Comparison of ENCODE assay signal across 8 mouse cellular contexts in genomic region chr1:181143950-181144836, GRCm38 (mm10). TPM values are rescaled to one million over a fixed set of nuclear protein-coding genes. Genes with fewer than 3 reads are reported as not detected.
DNase-seq lines count a peak whose midpoint lies in the region; ATAC-seq and TF ChIP-seq lines count a peak whose summit lies in the region.

Gene Nvl (minus strand): TSS chr1:181144204.
Gene Cnih4 (plus strand): TSS chr1:181144693.

- intact Hi-C loops in heart, postnatal 10 days (cut with DNase I): no loop called here

- peak within 1 kb of the TSS; percentile 74 for H3K4me2 ChIP-seq in forebrain, embryonic 13.5 days
- H3K4me2 ChIP-seq in liver, postnatal 0 days (ENCODE audit: low read depth, low read length): peak within 1 kb of the TSS; percentile 75
- peak within 1 kb of the TSS; percentile 73 for H3K4me2 ChIP-seq in neural tube, embryonic 14.5 days (ENCODE audit: low read depth, low read length)

- TF ChIP-seq POLR2A in ES-Bruce4 (IDR thresholded peaks at IDR 0.05; ENCODE audit: insufficient read depth, low read length): peak; percentile 21

- H3K9me3 ChIP-seq in ES-Bruce4 (replicated peaks; ENCODE audit: control insufficient read depth, insufficient read depth, low read length, poor library complexity, severe bottlenecking): no peaks in the 10 kb centered on the region
- H3K9me3 ChIP-seq in forebrain, embryonic 13.5 days (replicated peaks): no peaks in the 10 kb centered on the region
- H3K9me3 ChIP-seq in liver, postnatal 0 days (ENCODE audit: low read length): no peaks in the 10 kb centered on the region
- H3K9me3 ChIP-seq in neural tube, embryonic 14.5 days (ENCODE audit: control insufficient read depth, low read length): no peaks in the 10 kb centered on the region

- peak; percentile 97 for ATAC-seq in cerebellum, adult (ENCODE audit: insufficient number of reproducible peaks, low FRiP score, low TSS enrichment)
- ATAC-seq in forebrain, embryonic 13.5 days: peak; percentile 100
- ATAC-seq in liver, postnatal 0 days: peak; percentile 97
- peak; percentile 100 for ATAC-seq in neural tube, embryonic 14.5 days (ENCODE audit: low read depth)

- DNase-seq in heart, postnatal 10 days: peak; percentile 96
- DNase-seq in large intestine, adult 2 months (ENCODE audit: low read depth, low spot score): peak; percentile 76
- DNase-seq in liver, postnatal 0 days: peak; percentile 95
- peak; percentile 95 for DNase-seq in testis, postnatal 10 days (ENCODE audit: low spot score)

- H3K9ac ChIP-seq in ES-Bruce4 (ENCODE audit: low read depth, poor library complexity, severe bottlenecking): peak within 1 kb of the TSS; percentile 82
- H3K9ac ChIP-seq in forebrain, embryonic 13.5 days: peak within 1 kb of the TSS; percentile 69
- peak within 1 kb of the TSS; percentile 73 for H3K9ac ChIP-seq in liver, postnatal 0 days (replicated peaks)
- peak within 1 kb of the TSS; percentile 53 for H3K9ac ChIP-seq in neural tube, embryonic 14.5 days (replicated peaks; ENCODE audit: low read depth, low read length)

- no peaks in the 10 kb centered on the region for H3K27me3 ChIP-seq in ES-Bruce4 (ENCODE audit: control insufficient read depth, insufficient read depth, low read length, poor library complexity, severe bottlenecking)
- H3K27me3 ChIP-seq in forebrain, embryonic 13.5 days: no peaks in the 10 kb centered on the region
- H3K27me3 ChIP-seq in liver, postnatal 0 days (ENCODE audit: insufficient read depth, low read length): no peaks in the 10 kb centered on the region
- no peaks in the 10 kb centered on the region for H3K27me3 ChIP-seq in neural tube, embryonic 14.5 days (ENCODE audit: control insufficient read depth, insufficient read depth, low read length)

- H3K36me3 ChIP-seq in ES-Bruce4 (ENCODE audit: control insufficient read depth, insufficient read depth, low read length, poor library complexity, severe bottlenecking): peaks cover 19% of the 10 kb centered on the region
- H3K36me3 ChIP-seq in forebrain, embryonic 13.5 days (ENCODE audit: poor library complexity, severe bottlenecking): peaks cover 25% of the 10 kb centered on the region
- H3K36me3 ChIP-seq in liver, postnatal 0 days (replicated peaks; ENCODE audit: insufficient read depth, low read length): peaks cover 7% of the 10 kb centered on the region; the same call in 1 of the 2 replicates
- peaks cover 10% of the 10 kb centered on the region for H3K36me3 ChIP-seq in neural tube, embryonic 14.5 days (ENCODE audit: control insufficient read depth, insufficient read depth, low read length)

- no peak for TF ChIP-seq CTCF in ES-Bruce4 (IDR thresholded peaks at IDR 0.05; ENCODE audit: low read depth, low read length)
- 0 out of 2 replicates have a peak, but pooled peaks have one; percentile 4 for TF ChIP-seq CTCF in liver, postnatal 0 days (IDR thresholded peaks at IDR 0.05; ENCODE audit: low read depth)

- peak within 1 kb of the TSS; percentile 88 for H3K27ac ChIP-seq in ES-Bruce4 (ENCODE audit: insufficient read depth, low read length)
- H3K27ac ChIP-seq in forebrain, embryonic 13.5 days: peak within 1 kb of the TSS; percentile 76
- H3K27ac ChIP-seq in liver, postnatal 0 days (ENCODE audit: low read depth): peak within 1 kb of the TSS; percentile 90
- peak within 1 kb of the TSS; percentile 62 for H3K27ac ChIP-seq in neural tube, embryonic 14.5 days (ENCODE audit: low read depth, low read length)

- peak; percentile 67; the same call in 1 of the 2 replicates for TF ChIP-seq EP300 in ES-Bruce4 (IDR thresholded peaks at IDR 0.05; ENCODE audit: insufficient read depth, low read depth, low read length)
- 0 out of 2 replicates have a peak, but pooled peaks have one; percentile 58 for TF ChIP-seq EP300 in liver, postnatal 0 days (IDR thresholded peaks at IDR 0.05; ENCODE audit: low read depth)

- H3K4me3 ChIP-seq in ES-Bruce4 (ENCODE audit: low read depth, low read length): peak within 1 kb of the TSS; percentile 94
- peak within 1 kb of the TSS; percentile 62 for H3K4me3 ChIP-seq in forebrain, embryonic 13.5 days
- peak within 1 kb of the TSS; percentile 71 for H3K4me3 ChIP-seq in liver, postnatal 0 days (ENCODE audit: low read depth, low read length)
- peak within 1 kb of the TSS; percentile 92 for H3K4me3 ChIP-seq in neural tube, embryonic 14.5 days (ENCODE audit: low read depth, low read length)

- H3K4me1 ChIP-seq in ES-Bruce4 (ENCODE audit: control insufficient read depth, insufficient read depth, low read length): no peaks in the 10 kb centered on the region
- peaks cover 38% of the 10 kb centered on the region for H3K4me1 ChIP-seq in forebrain, embryonic 13.5 days
- H3K4me1 ChIP-seq in liver, postnatal 0 days (ENCODE audit: insufficient read depth): peaks cover 22% of the 10 kb centered on the region
- peaks cover 12% of the 10 kb centered on the region for H3K4me1 ChIP-seq in neural tube, embryonic 14.5 days (ENCODE audit: control insufficient read depth, insufficient read depth, low read length)

- under 1% methylated on average over 52 of the region's 52 CpGs for WGBS in forebrain, embryonic 13.5 days
- WGBS in large intestine, adult 2 months: 1% methylated on average over 52 of the region's 52 CpGs
- under 1% methylated on average over 52 of the region's 52 CpGs for WGBS in liver, postnatal 0 days (ENCODE audit: insufficient replicate concordance)
- WGBS in neural tube, embryonic 14.5 days: under 1% methylated on average over 52 of the region's 52 CpGs

RNA-seq across cellular contexts. Expression of gene Nvl, which starts in this region (rescaled TPM):
- polyA plus RNA-seq in ES-Bruce4 (2011; ENCODE audit: insufficient read depth, insufficient read length, low read depth, missing spikeins): 96.4 and 102 TPM in 2 replicates
- polyA plus RNA-seq in forebrain, embryonic 13.5 days (2015; fragmentation: Nextera tagmentation; extraction: Ambion mirVana): 41.7 and 44.1 TPM in 2 replicates
- total RNA-seq in heart, postnatal 10 days (2021): 10 to 100 TPM; 10.4 to 10.6 TPM
- polyA plus RNA-seq in large intestine, adult 2 months (2012; rRNA removed): 5.1 and 9.8 TPM in 2 replicates
- polyA plus RNA-seq in liver, postnatal 0 days (2015; fragmentation: Nextera tagmentation; extraction: Ambion mirVana): 5.9 and 7.8 TPM in 2 replicates
- 45.0 and 49.6 TPM in 2 replicates for polyA plus RNA-seq in neural tube, embryonic 14.5 days (2014; fragmentation: Nextera tagmentation; extraction: Ambion mirVana)

RNA-seq across cellular contexts. Expression of gene Cnih4, which starts in this region (rescaled TPM):
- 113 and 119 TPM in 2 replicates for polyA plus RNA-seq in ES-Bruce4 (2011; ENCODE audit: insufficient read depth, insufficient read length, low read depth, missing spikeins)
- 94.9 and 99.5 TPM in 2 replicates for polyA plus RNA-seq in forebrain, embryonic 13.5 days (2015; fragmentation: Nextera tagmentation; extraction: Ambion mirVana)
- 10 to 100 TPM; 48.9 to 52.2 TPM for total RNA-seq in heart, postnatal 10 days (2021)
- polyA plus RNA-seq in large intestine, adult 2 months (2012; rRNA removed): 27.3 and 32.1 TPM in 2 replicates
- 35.4 and 40.0 TPM in 2 replicates for polyA plus RNA-seq in liver, postnatal 0 days (2015; fragmentation: Nextera tagmentation; extraction: Ambion mirVana)
- polyA plus RNA-seq in neural tube, embryonic 14.5 days (2014; fragmentation: Nextera tagmentation; extraction: Ambion mirVana): 46.8 and 51.8 TPM in 2 replicates

Comparison
In these comparisons a context has a peak if more than half of its experiments do, and no peak if none do; other contexts are left out.
1. Peak in every context shown above with its lines: DNase-seq, ATAC-seq, H3K4me3 ChIP-seq and H3K27ac ChIP-seq.